Mouse (Mus musculus) ES-Bruce4 (cell line): ENCODE data around the gene Dio1. TPM values are rescaled to one million over a fixed set of nuclear protein-coding genes. Genes with fewer than 3 reads are reported as not detected.

ENCODE experiments used
- H3K27ac ChIP-seq: 2 replicates; pipeline ENCODE4 v1.5.1; 2012; ENCODE audit warnings: low read length, inconsistent platforms; ENCODE audit not compliant: insufficient read depth
- H3K27me3 ChIP-seq: 2 replicates; pipeline ENCODE4 v1.6.1; 2012; ENCODE audit warnings: mild to moderate bottlenecking, low read length, inconsistent platforms; ENCODE audit not compliant: control insufficient read depth, poor library complexity, insufficient read depth, severe bottlenecking
- H3K36me3 ChIP-seq: 2 replicates; pipeline ENCODE4 v1.6.1; 2012; ENCODE audit warnings: inconsistent platforms, mild to moderate bottlenecking, low read length, moderate library complexity; ENCODE audit not compliant: control insufficient read depth, poor library complexity, insufficient read depth, severe bottlenecking
- H3K4me1 ChIP-seq: one replicate; pipeline ENCODE4 v1.8.1; 2011; ENCODE audit warnings: low read length; ENCODE audit not compliant: control insufficient read depth, insufficient read depth
- H3K4me3 ChIP-seq: 2 replicates; pipeline ENCODE4 v1.5.1; 2011; ENCODE audit warnings: low read depth, mild to moderate bottlenecking, low read length
- H3K9ac ChIP-seq: 2 replicates; pipeline ENCODE4 v1.6.1; 2012; ENCODE audit warnings: low read depth, mild to moderate bottlenecking, inconsistent platforms; ENCODE audit not compliant: poor library complexity, severe bottlenecking
- H3K9me3 ChIP-seq: replicated peaks from 2 replicates; pipeline ENCODE4 v1.6.1; 2012; ENCODE audit warnings: mild to moderate bottlenecking, low read length, inconsistent platforms; ENCODE audit not compliant: control insufficient read depth, poor library complexity, insufficient read depth, severe bottlenecking
- CTCF ChIP-seq: IDR thresholded peaks from one replicate; pipeline ENCODE4 v1.8.1; 2011; ENCODE audit warnings: low read depth, low read length
- EP300 ChIP-seq: IDR thresholded peaks from 2 replicates; pipeline ENCODE4 v1.6.1; 2011; ENCODE audit warnings: low read depth, low read length; ENCODE audit not compliant: insufficient read depth
- POLR2A ChIP-seq: IDR thresholded peaks from one replicate; pipeline ENCODE4 v1.8.1; 2011; ENCODE audit warnings: low read length; ENCODE audit not compliant: insufficient read depth
- polyA plus RNA-seq: library from polyadenylated mRNA; stranded (reverse); fragments of >200 nt; gene quantifications from 2 replicates; pipeline ENCODE4 v1.2.4, GENCODE M21; 2011; ENCODE audit warnings: low read depth; ENCODE audit not compliant: missing spikeins, insufficient read depth, insufficient read length

Gene Dio1
- polyA plus RNA-seq, 1 experiment, result not detected

GRCm38 (mm10) chr4:107254414-107254813 is 52.6 kb downstream of the Dio1 start:
- Histone ChIP-seq H3K27me3 (no peaks in the 10 kb centered on the region; the same call in 1 of the 2 replicates), H3K36me3 (no peaks in the 10 kb centered on the region), H3K27ac (no peak overlapping the region), H3K4me3 (peak overlapping the region; percentile 87), H3K9me3 (no peaks in the 10 kb centered on the region), H3K9ac (peak overlapping the region; percentile 86), H3K4me1 (peaks cover 2% of the 10 kb centered on the region)
- TF ChIP-seq POLR2A, result no peak
- TF ChIP-seq CTCF, result no peak
- TF ChIP-seq EP300, result no peak

- Histone ChIP-seq H3K36me3 (no peaks in the 10 kb centered on the region), H3K9me3 (no peaks in the 10 kb centered on the region), H3K4me1 (peaks cover 2% of the 10 kb centered on the region), H3K4me3 (peak within 1 kb of the TSS; percentile 97), H3K9ac (peak within 1 kb of the TSS; percentile 86), H3K27ac (no peak within 1 kb of the TSS), H3K27me3 (no peaks in the 10 kb centered on the region; the same call in 1 of the 2 replicates)
- TF ChIP-seq POLR2A (no peak), CTCF (no peak), EP300 (no peak)
Measured at GRCm38 (mm10) chr4:107253125-107254091, 53.6 kb downstream of the Dio1 start, which contains the start of the genes Lrrc42 and Hspb11. Gene Lrrc42 (minus strand): TSS chr4:107253532. Gene Hspb11 (plus strand): TSS chr4:107253593.

GRCm38 (mm10) chr4:107252522-107252921 is 54.4 kb downstream of the Dio1 start:
- Histone ChIP-seq H3K4me3 (peak overlapping the region; percentile 97), H3K4me1 (peaks cover 2% of the 10 kb centered on the region), H3K27me3 (no peaks in the 10 kb centered on the region; the same call in 1 of the 2 replicates), H3K9me3 (no peaks in the 10 kb centered on the region), H3K9ac (peak overlapping the region; percentile 86), H3K27ac (no peak overlapping the region), H3K36me3 (no peaks in the 10 kb centered on the region)
- TF ChIP-seq EP300 (no peak), POLR2A (no peak), CTCF (no peak)

GRCm38 (mm10) chr4:107250494-107250893 is 56.5 kb downstream of the Dio1 start:
- peak; percentile 35 for TF ChIP-seq CTCF
- no peak for TF ChIP-seq POLR2A
- TF ChIP-seq EP300, result no peak
- Histone ChIP-seq H3K9ac (no peak overlapping the region), H3K4me3 (no peak overlapping the region), H3K9me3 (no peaks in the 10 kb centered on the region), H3K36me3 (no peaks in the 10 kb centered on the region; the same call in 1 of the 2 replicates), H3K27ac (no peak overlapping the region), H3K4me1 (peaks cover 2% of the 10 kb centered on the region), H3K27me3 (no peaks in the 10 kb centered on the region; the same call in 1 of the 2 replicates)

- Histone ChIP-seq H3K27ac (no peak overlapping the region), H3K4me3 (no peak overlapping the region), H3K4me1 (peaks cover 2% of the 10 kb centered on the region), H3K27me3 (no peaks in the 10 kb centered on the region; the same call in 1 of the 2 replicates), H3K9ac (no peak overlapping the region), H3K9me3 (no peaks in the 10 kb centered on the region), H3K36me3 (peaks cover 4% of the 10 kb centered on the region)
- TF ChIP-seq EP300, result no peak
- TF ChIP-seq POLR2A, result no peak
- TF ChIP-seq CTCF, result no peak
Measured at GRCm38 (mm10) chr4:107249471-107249870, 57.5 kb downstream of the Dio1 start.

GRCm38 (mm10) chr4:107248061-107248460 is 58.9 kb downstream of the Dio1 start:
- no peak overlapping the region for H3K9ac ChIP-seq
- H3K27ac ChIP-seq, result no peak overlapping the region
- peaks cover 2% of the 10 kb centered on the region for H3K4me1 ChIP-seq
- TF ChIP-seq POLR2A, result no peak
- no peak for TF ChIP-seq EP300
- TF ChIP-seq CTCF, result no peak
- no peaks in the 10 kb centered on the region for H3K9me3 ChIP-seq
- peaks cover 7% of the 10 kb centered on the region for H3K36me3 ChIP-seq
- H3K4me3 ChIP-seq, result no peak overlapping the region
- H3K27me3 ChIP-seq, result no peaks in the 10 kb centered on the region; the same call in 1 of the 2 replicates
